In the genomic region with DNA sequence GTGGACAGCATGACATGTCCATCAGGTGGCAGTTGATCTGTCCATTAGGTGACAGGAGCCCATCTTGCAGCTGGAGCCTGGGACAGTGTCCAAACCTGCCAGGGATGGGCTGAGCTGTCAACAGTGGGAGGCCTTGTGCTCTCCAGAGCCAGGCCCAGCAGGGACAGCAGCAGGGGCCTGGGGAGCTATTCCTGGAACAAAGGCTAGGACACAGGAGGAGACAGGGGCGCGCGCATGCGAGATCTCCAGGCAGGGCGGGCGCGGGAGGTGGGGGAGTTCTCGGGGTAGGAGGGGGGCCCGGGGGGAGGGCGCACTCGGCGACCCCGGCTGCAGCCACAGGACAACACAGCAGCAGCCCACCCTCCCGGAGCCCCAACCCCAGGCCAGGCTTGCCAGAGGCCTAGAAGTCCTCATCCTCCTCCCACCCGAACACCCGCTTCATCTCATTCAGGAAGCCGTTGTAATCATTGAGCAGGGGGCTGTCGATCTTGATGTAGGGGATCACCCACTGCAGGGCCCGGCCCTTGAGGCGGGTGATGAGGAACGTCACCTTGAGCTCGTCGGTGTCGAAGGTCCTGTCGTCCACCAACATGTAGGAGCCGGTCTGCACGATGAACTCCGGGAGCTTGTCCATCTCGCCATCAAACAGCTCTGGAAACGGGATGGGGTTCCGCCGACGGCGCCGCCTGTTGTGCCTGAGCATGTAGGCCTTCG, we compare ENCODE assay signal across 8 mouse cellular contexts. TPM values are rescaled to one million over a fixed set of nuclear protein-coding genes. Genes with fewer than 3 reads are reported as not detected.
DNase-seq lines count a peak whose midpoint lies in the region; ATAC-seq lines count a peak whose summit lies in the region.
"Not testable (repeated sequence)": the region's sequence is repeated elsewhere in the genome, so short reads cannot be mapped to it uniquely, and the experiment has no call there.

No protein-coding gene starts in this region.

- H3K27me3 ChIP-seq in forebrain, embryonic 14.5 days (replicated peaks; ENCODE audit: control insufficient read depth, insufficient read depth, low read length); heart, embryonic 16.5 days (ENCODE audit: control insufficient read depth, insufficient read depth, low read length); intestine, embryonic 14.5 days (replicated peaks; ENCODE audit: control insufficient read depth, insufficient read depth, low read length); limb, embryonic 12.5 days; lung, embryonic 16.5 days (ENCODE audit: control insufficient read depth, insufficient read depth, low read depth, low read length); midbrain, embryonic 15.5 days (replicated peaks); stomach, embryonic 14.5 days (ENCODE audit: control insufficient read depth, insufficient read depth, low read length): not testable (repeated sequence)

- not testable (repeated sequence) for H3K4me1 ChIP-seq in forebrain, embryonic 14.5 days (ENCODE audit: control insufficient read depth, insufficient read depth, low read length); heart, embryonic 16.5 days (ENCODE audit: control insufficient read depth, insufficient read depth, low read length); intestine, embryonic 14.5 days (replicated peaks; ENCODE audit: control insufficient read depth, insufficient read depth, low read length); limb, embryonic 12.5 days (replicated peaks); lung, embryonic 16.5 days (replicated peaks; ENCODE audit: control insufficient read depth, insufficient read depth, low read length); midbrain, embryonic 15.5 days; stomach, embryonic 14.5 days (ENCODE audit: control insufficient read depth, insufficient read depth, low read length)

- not testable (repeated sequence) for H3K36me3 ChIP-seq in forebrain, embryonic 14.5 days (ENCODE audit: control insufficient read depth, insufficient read depth, low read length); heart, embryonic 16.5 days (ENCODE audit: control insufficient read depth, insufficient read depth); intestine, embryonic 14.5 days (ENCODE audit: control insufficient read depth, insufficient read depth, low read length); limb, embryonic 12.5 days; lung, embryonic 16.5 days (ENCODE audit: control insufficient read depth, insufficient read depth, low read length); midbrain, embryonic 15.5 days (replicated peaks); stomach, embryonic 14.5 days (ENCODE audit: control insufficient read depth, insufficient read depth, low read length)

- peak overlapping the region; percentile 27 for H3K4me3 ChIP-seq in forebrain, embryonic 14.5 days (ENCODE audit: low read depth, low read length)
- peak overlapping the region; percentile 47 for H3K4me3 ChIP-seq in heart, embryonic 16.5 days (ENCODE audit: low read length)
- H3K4me3 ChIP-seq in intestine, embryonic 14.5 days (ENCODE audit: low read depth, low read length) = peak overlapping the region; percentile 31
- H3K4me3 ChIP-seq in limb, embryonic 12.5 days (replicated peaks) = peak overlapping the region; percentile 32
- peak overlapping the region; percentile 43 for H3K4me3 ChIP-seq in lung, embryonic 16.5 days (ENCODE audit: low read length)
- H3K4me3 ChIP-seq in midbrain, embryonic 15.5 days = peak overlapping the region; percentile 33
- H3K4me3 ChIP-seq in stomach, embryonic 14.5 days (ENCODE audit: low read depth, low read length) = peak overlapping the region; percentile 15; the same call in 1 of the 2 replicates

- no CpG with 5 or more reads among the region's 36 CpGs for WGBS in forebrain, embryonic 14.5 days
- no CpG with 5 or more reads among the region's 36 CpGs for WGBS in heart, embryonic 16.5 days
- no CpG with 5 or more reads among the region's 36 CpGs for WGBS in intestine, embryonic 14.5 days
- no CpG with 5 or more reads among the region's 36 CpGs for WGBS in limb, embryonic 12.5 days
- WGBS in lung, embryonic 16.5 days = no CpG with 5 or more reads among the region's 36 CpGs
- no CpG with 5 or more reads among the region's 36 CpGs for WGBS in midbrain, embryonic 15.5 days
- WGBS in stomach, embryonic 14.5 days = no CpG with 5 or more reads among the region's 36 CpGs

- H3K27ac ChIP-seq in forebrain, embryonic 14.5 days (ENCODE audit: low read depth, low read length); heart, embryonic 16.5 days (ENCODE audit: low read length); intestine, embryonic 14.5 days (ENCODE audit: low read depth); limb, embryonic 12.5 days; lung, embryonic 16.5 days (ENCODE audit: low read length); stomach, embryonic 14.5 days (ENCODE audit: low read length): not testable (repeated sequence)
- peak overlapping the region; percentile 84 for H3K27ac ChIP-seq in midbrain, embryonic 15.5 days

- peak; percentile 6 for ATAC-seq in cerebellum, adult (ENCODE audit: insufficient number of reproducible peaks, low FRiP score, low TSS enrichment)
- ATAC-seq in forebrain, embryonic 14.5 days = peak; percentile 48
- ATAC-seq in heart, embryonic 16.5 days (replicated peaks; ENCODE audit: extremely low read depth, insufficient read depth, low FRiP score) = peak; percentile 86
- peak; percentile 74 for ATAC-seq in intestine, embryonic 14.5 days (replicated peaks; ENCODE audit: low FRiP score, low TSS enrichment, low read depth)
- peak; percentile 48 for ATAC-seq in limb, embryonic 12.5 days (ENCODE audit: insufficient number of reproducible peaks, insufficient read depth, low FRiP score, low TSS enrichment, low read depth)
- ATAC-seq in lung, embryonic 16.5 days (ENCODE audit: low read depth) = peak; percentile 66
- peak; percentile 69 for ATAC-seq in midbrain, embryonic 15.5 days (replicated peaks)
- peak; percentile 56 for ATAC-seq in stomach, embryonic 14.5 days (ENCODE audit: insufficient number of reproducible peaks, insufficient read depth, low FRiP score, low read depth)

- H3K9ac ChIP-seq in forebrain, embryonic 14.5 days (ENCODE audit: low read length); heart, embryonic 16.5 days (ENCODE audit: low read length); intestine, embryonic 14.5 days (ENCODE audit: low read length); limb, embryonic 12.5 days (replicated peaks); lung, embryonic 16.5 days (ENCODE audit: low read length); midbrain, embryonic 15.5 days; stomach, embryonic 14.5 days (replicated peaks; ENCODE audit: low read depth, low read length): not testable (repeated sequence)

- not testable (repeated sequence) for H3K9me3 ChIP-seq in forebrain, embryonic 14.5 days (replicated peaks; ENCODE audit: control insufficient read depth, low read length); heart, embryonic 16.5 days (replicated peaks; ENCODE audit: control insufficient read depth, low read length); intestine, embryonic 14.5 days (ENCODE audit: control insufficient read depth, low read length); limb, embryonic 12.5 days; lung, embryonic 16.5 days (ENCODE audit: control insufficient read depth, low read length); midbrain, embryonic 15.5 days; stomach, embryonic 14.5 days (ENCODE audit: control insufficient read depth, low read depth, low read length)

- H3K4me2 ChIP-seq in forebrain, embryonic 14.5 days (ENCODE audit: low read length) = peak overlapping the region; percentile 37; the same call in 1 of the 2 replicates
- H3K4me2 ChIP-seq in heart, embryonic 16.5 days (ENCODE audit: low read depth, low read length) = peak overlapping the region; percentile 43; the same call in 1 of the 2 replicates
- not testable (repeated sequence) for H3K4me2 ChIP-seq in intestine, embryonic 14.5 days (ENCODE audit: low read length); stomach, embryonic 14.5 days (replicated peaks; ENCODE audit: low read depth, low read length)
- H3K4me2 ChIP-seq in limb, embryonic 12.5 days = peak overlapping the region; percentile 39; the same call in 1 of the 2 replicates
- peak overlapping the region; percentile 25; the same call in 1 of the 2 replicates for H3K4me2 ChIP-seq in lung, embryonic 16.5 days (ENCODE audit: low read depth, low read length)
- peak overlapping the region; percentile 46 for H3K4me2 ChIP-seq in midbrain, embryonic 15.5 days

- DNase-seq in forebrain, embryonic 14.5 days (ENCODE audit: low spot score); intestine, embryonic 14.5 days (ENCODE audit: low spot score): not testable (repeated sequence)

RNA-seq across cellular contexts. Expression of a gene that starts 0.5 kb away (rescaled TPM):
- polyA plus RNA-seq in forebrain, embryonic 14.5 days (2014; fragmentation: Nextera tagmentation; extraction: Ambion mirVana) = 115 and 145 TPM in 2 replicates
- 77.3 and 84.1 TPM in 2 replicates for polyA plus RNA-seq in heart, embryonic 16.5 days (2015; fragmentation: Nextera tagmentation; extraction: Ambion mirVana)
- 48.1 and 52.8 TPM in 2 replicates for polyA plus RNA-seq in intestine, embryonic 14.5 days (2014; fragmentation: Nextera tagmentation; extraction: Ambion mirVana)
- 48.0 and 48.2 TPM in 2 replicates for polyA plus RNA-seq in limb, embryonic 12.5 days (2016; fragmentation: Nextera tagmentation; extraction: Ambion mirVana)
- polyA plus RNA-seq in lung, embryonic 16.5 days (2015; fragmentation: Nextera tagmentation; extraction: Ambion mirVana) = 73.3 and 75.5 TPM in 2 replicates
- polyA plus RNA-seq in midbrain, embryonic 15.5 days (2015; fragmentation: Nextera tagmentation; extraction: Ambion mirVana) = 192 and 194 TPM in 2 replicates
- polyA plus RNA-seq in stomach, embryonic 14.5 days (2014; fragmentation: Nextera tagmentation; extraction: Ambion mirVana) = 51.0 and 58.6 TPM in 2 replicates

RNA-seq across cellular contexts. Expression of a gene that starts 26.2 kb away (rescaled TPM):
- 145 and 165 TPM in 2 replicates for polyA plus RNA-seq in forebrain, embryonic 14.5 days (2014; fragmentation: Nextera tagmentation; extraction: Ambion mirVana)
- polyA plus RNA-seq in heart, embryonic 16.5 days (2015; fragmentation: Nextera tagmentation; extraction: Ambion mirVana) = 99.3 and 105 TPM in 2 replicates
- 57.9 and 58.0 TPM in 2 replicates for polyA plus RNA-seq in intestine, embryonic 14.5 days (2014; fragmentation: Nextera tagmentation; extraction: Ambion mirVana)
- polyA plus RNA-seq in limb, embryonic 12.5 days (2016; fragmentation: Nextera tagmentation; extraction: Ambion mirVana) = 51.2 and 53.2 TPM in 2 replicates
- polyA plus RNA-seq in lung, embryonic 16.5 days (2015; fragmentation: Nextera tagmentation; extraction: Ambion mirVana) = 91.9 and 93.6 TPM in 2 replicates
- 231 and 240 TPM in 2 replicates for polyA plus RNA-seq in midbrain, embryonic 15.5 days (2015; fragmentation: Nextera tagmentation; extraction: Ambion mirVana)
- 61.0 and 69.6 TPM in 2 replicates for polyA plus RNA-seq in stomach, embryonic 14.5 days (2014; fragmentation: Nextera tagmentation; extraction: Ambion mirVana)

RNA-seq across cellular contexts. Expression of a gene that starts 54.9 kb away (rescaled TPM):
- 0.24 and 0.25 TPM in 2 replicates for polyA plus RNA-seq in forebrain, embryonic 14.5 days (2014; fragmentation: Nextera tagmentation; extraction: Ambion mirVana)
- 0.20 and 0.37 TPM in 2 replicates for polyA plus RNA-seq in heart, embryonic 16.5 days (2015; fragmentation: Nextera tagmentation; extraction: Ambion mirVana)
- polyA plus RNA-seq in intestine, embryonic 14.5 days (2014; fragmentation: Nextera tagmentation; extraction: Ambion mirVana) = 0.20 TPM in 2 replicates
- 0.35 and 0.56 TPM in 2 replicates for polyA plus RNA-seq in limb, embryonic 12.5 days (2016; fragmentation: Nextera tagmentation; extraction: Ambion mirVana)
- not detected in 2 replicates for polyA plus RNA-seq in lung, embryonic 16.5 days (2015; fragmentation: Nextera tagmentation; extraction: Ambion mirVana)
- polyA plus RNA-seq in midbrain, embryonic 15.5 days (2015; fragmentation: Nextera tagmentation; extraction: Ambion mirVana) = 0.23 and 0.32 TPM in 2 replicates
- 0.17 and 0.24 TPM in 2 replicates for polyA plus RNA-seq in stomach, embryonic 14.5 days (2014; fragmentation: Nextera tagmentation; extraction: Ambion mirVana)

Comparison
In these comparisons a context has a peak if more than half of its experiments do, and no peak if none do; other contexts are left out.
1. ATAC-seq: peak in every context shown above with its lines; median percentile 86 in heart, embryonic 16.5 days; 74 in intestine, embryonic 14.5 days; 69 in midbrain, embryonic 15.5 days; 66 in lung, embryonic 16.5 days; 56 in stomach, embryonic 14.5 days; 48 in forebrain, embryonic 14.5 days; 48 in limb, embryonic 12.5 days; 6 in cerebellum, adult.